Mouse (Mus musculus) left cerebral cortex, adult 2 months (tissue): ENCODE measurements around the gene Pkmyt1. TPM values are rescaled to one million over a fixed set of nuclear protein-coding genes. Genes with fewer than 3 reads are reported as not detected.

Experiments used
- DNase-seq, 2 experiments: peaks; one replicate each; pipeline ENCODE4 v3.0.0; 2021 to 2022; ENCODE audit warnings: low spot score in 2 of 2, mixed read lengths in 1 of 2; ENCODE audit errors: extremely low spot score in 1 of 2
- H3K27ac ChIP-seq: fragments of 200-600 bp; 2 replicates; pipeline ENCODE4 v1.8.1; 2022
- H3K4me3 ChIP-seq: fragments of 200-600 bp; 2 replicates; pipeline ENCODE4 v1.8.1; 2022
- CTCF ChIP-seq: fragments of 200-600 bp; IDR thresholded peaks from 2 replicates; pipeline ENCODE4 v1.8.1; 2022; ENCODE audit warnings: antibody characterized with exemption, mild to moderate bottlenecking, moderate library complexity
- intact Hi-C: fragments of 180-260 bp; cut with DNase I; formaldehyde crosslinking; loops from one replicate; pipeline ENCODE4 v1.15.1; 2025
- total RNA-seq, 2 experiments: library from RNA; stranded (reverse); gene quantifications; 2 replicates each; pipeline ENCODE4 v1.2.3; 2021

Gene Pkmyt1
- total RNA-seq, 2 experiments from 2014 or later: 4.3 TPM

GRCm38 (mm10) chr17:23725477-23725876 lies 659 bp upstream of the Pkmyt1 start:
- Histone ChIP-seq H3K27ac (peak overlapping the region; percentile 82), H3K4me3 (peak overlapping the region; percentile 93)
- no peak for DNase-seq
- no peak for TF ChIP-seq CTCF
- intact Hi-C loops: no loop called here

GRCm38 (mm10) chr17:23726758-23727142 lies 614 bp downstream of the Pkmyt1 start:
- intact Hi-C loops: no loop called here

GRCm38 (mm10) chr17:23730441-23730840 lies 4.3 kb downstream of the Pkmyt1 start:
- DNase-seq: no peak
- Histone ChIP-seq H3K4me3 (no peak overlapping the region), H3K27ac (no peak overlapping the region)
- intact Hi-C loops: no loop called here
- TF ChIP-seq CTCF: no peak

More at GRCm38 (mm10) chr17:23726758-23727142, 614 bp downstream of the Pkmyt1 start:
- no peak overlapping the region; the same call in 1 of the 2 replicates for H3K27ac ChIP-seq
- DNase-seq: no peak
- H3K4me3 ChIP-seq: peak overlapping the region; percentile 93
- no peak; the same call in 1 of the 2 replicates for TF ChIP-seq CTCF

GRCm38 (mm10) chr17:23734341-23734740 lies 8.2 kb downstream of the Pkmyt1 start:
- DNase-seq: no peak
- intact Hi-C loops: no loop called here
- no peak overlapping the region for H3K4me3 ChIP-seq
- H3K27ac ChIP-seq: no peak overlapping the region
- TF ChIP-seq CTCF: no peak

- intact Hi-C loops: no loop called here
- no peak overlapping the region for H3K27ac ChIP-seq
- DNase-seq: no peak
- H3K4me3 ChIP-seq: no peak overlapping the region
- TF ChIP-seq CTCF: peak; percentile 27
These were observed 11.6 kb downstream of the Pkmyt1 start for GRCm38 (mm10) chr17:23737493-23738445.

- no peak for TF ChIP-seq CTCF
- intact Hi-C loops: no loop called here
- H3K27ac ChIP-seq: peak overlapping the region; percentile 92
- no peak for DNase-seq
- H3K4me3 ChIP-seq: peak overlapping the region; percentile 65
These were observed 12.7 kb downstream of the Pkmyt1 start for GRCm38 (mm10) chr17:23738836-23739201.

- intact Hi-C loops: loop anchor here (5.0 kb wide), 1 partner anchor 63 kb away; no protein-coding TSS in a partner anchor
- Histone ChIP-seq H3K4me3 (peak overlapping the region; percentile 65), H3K27ac (peak overlapping the region; percentile 92)
- DNase-seq: peak; percentile 45 to 49
- TF ChIP-seq CTCF: no peak
These were observed 13.3 kb downstream of the Pkmyt1 start for GRCm38 (mm10) chr17:23739202-23740135.

- no peak for TF ChIP-seq CTCF
- peak; percentile 92 to 93 for DNase-seq
- H3K4me3 ChIP-seq: peak overlapping the region; percentile 65
- intact Hi-C loops: loop anchor here (5.0 kb wide), 1 partner anchor 62 kb away; no protein-coding TSS in a partner anchor
- H3K27ac ChIP-seq: peak overlapping the region; percentile 92
These were observed 14.0 kb downstream of the Pkmyt1 start for GRCm38 (mm10) chr17:23740136-23740584.

GRCm38 (mm10) chr17:23740598-23741021 lies 14.5 kb downstream of the Pkmyt1 start, which contains the start of gene Paqr4:
Gene Paqr4 (minus strand): TSS chr17:23740867.
- TF ChIP-seq CTCF: no peak
- no peak for DNase-seq

GRCm38 (mm10) chr17:23741359-23742209 lies 15.4 kb downstream of the Pkmyt1 start:
- TF ChIP-seq CTCF: no peak
- Histone ChIP-seq H3K27ac (no peak overlapping the region), H3K4me3 (peak overlapping the region; percentile 29)
- intact Hi-C loops: loop anchor here (5.0 kb wide), 1 partner anchor 61 kb away; no protein-coding TSS in a partner anchor
- no peak for DNase-seq

More at GRCm38 (mm10) chr17:23740598-23741021, 14.5 kb downstream of the Pkmyt1 start, which contains the start of gene Paqr4:
- Histone ChIP-seq H3K27ac (peak within 1 kb of the TSS; percentile 92), H3K4me3 (peak within 1 kb of the TSS; percentile 65)
- intact Hi-C loops: loop anchor here (5.0 kb wide), 1 partner anchor 62 kb away; no protein-coding TSS in a partner anchor
